Mouse (Mus musculus) embryonic facial prominence, embryonic 15.5 days (tissue): Measurements from ENCODE around the gene Cflar. TPM values are rescaled to one million over a fixed set of nuclear protein-coding genes. Genes with fewer than 3 reads are reported as not detected.

Source experiments
- ATAC-seq: fragments of 200-750 bp; cut with Nextera tagmentation; 2 replicates; pipeline ENCODE4 v1.8.0; 2017; ENCODE audit warnings: low read depth, moderate TSS enrichment; ENCODE audit not compliant: insufficient number of reproducible peaks, low FRiP score, low TSS enrichment
- H3K27ac ChIP-seq: fragments of 300-500 bp; sonication (generic); replicated peaks from 2 replicates; pipeline ENCODE4 v1.5.1; 2015; ENCODE audit warnings: mild to moderate bottlenecking, inconsistent platforms
- H3K27me3 ChIP-seq: fragments of 300-500 bp; sonication (generic); 2 replicates; pipeline ENCODE4 v1.6.1; 2015; ENCODE audit warnings: inconsistent platforms
- H3K36me3 ChIP-seq: fragments of 300-500 bp; sonication (generic); 2 replicates; pipeline ENCODE4 v1.6.1; 2015; ENCODE audit warnings: mild to moderate bottlenecking, inconsistent platforms
- H3K4me1 ChIP-seq: fragments of 300-500 bp; sonication (generic); 2 replicates; pipeline ENCODE4 v1.6.1; 2015; ENCODE audit warnings: inconsistent platforms
- H3K4me2 ChIP-seq: fragments of 300-500 bp; sonication (generic); replicated peaks from 2 replicates; pipeline ENCODE4 v1.6.1; 2015; ENCODE audit warnings: mild to moderate bottlenecking, inconsistent platforms
- H3K4me3 ChIP-seq: fragments of 300-500 bp; sonication (generic); replicated peaks from 2 replicates; pipeline ENCODE4 v1.5.1; 2015; ENCODE audit warnings: mild to moderate bottlenecking, inconsistent platforms
- H3K9ac ChIP-seq: fragments of 300-500 bp; sonication (generic); 2 replicates; pipeline ENCODE4 v1.6.1; 2015; ENCODE audit warnings: inconsistent platforms
- H3K9me3 ChIP-seq: fragments of 300-500 bp; sonication (generic); replicated peaks from 2 replicates; pipeline ENCODE4 v1.6.1; 2016; ENCODE audit warnings: inconsistent platforms
- WGBS: fragments of 180-500 bp; shearing (Covaris S2); methylation state at CpG from one replicate; pipeline ENCODE4 v1.1.7; 2015; 5-methylcytosine and 5-hydroxymethylcytosine counted together
- polyA plus RNA-seq: library from polyadenylated mRNA; unstranded; fragments of >200 nt; fragmentation: Nextera tagmentation; extraction: Ambion mirVana; gene quantifications from 2 replicates; pipeline ENCODE4 v1.2.1, GENCODE M21; 2015

Gene Cflar
- polyA plus RNA-seq, 1 experiment from 2014 or later: 39.2 TPM

GRCm38 (mm10) chr1:58733636-58734035, 22.3 kb downstream of the Cflar start:
- ATAC-seq: no peak
- Histone ChIP-seq H3K4me3 (no peak overlapping the region), H3K27me3 (no peaks in the 10 kb centered on the region), H3K27ac (no peak overlapping the region), H3K9ac (no peak overlapping the region), H3K4me2 (no peak overlapping the region), H3K9me3 (no peaks in the 10 kb centered on the region), H3K4me1 (no peaks in the 10 kb centered on the region), H3K36me3 (peaks cover 73% of the 10 kb centered on the region)
- 97% methylated on average over 2 of the region's 2 CpGs for WGBS

DNA sequence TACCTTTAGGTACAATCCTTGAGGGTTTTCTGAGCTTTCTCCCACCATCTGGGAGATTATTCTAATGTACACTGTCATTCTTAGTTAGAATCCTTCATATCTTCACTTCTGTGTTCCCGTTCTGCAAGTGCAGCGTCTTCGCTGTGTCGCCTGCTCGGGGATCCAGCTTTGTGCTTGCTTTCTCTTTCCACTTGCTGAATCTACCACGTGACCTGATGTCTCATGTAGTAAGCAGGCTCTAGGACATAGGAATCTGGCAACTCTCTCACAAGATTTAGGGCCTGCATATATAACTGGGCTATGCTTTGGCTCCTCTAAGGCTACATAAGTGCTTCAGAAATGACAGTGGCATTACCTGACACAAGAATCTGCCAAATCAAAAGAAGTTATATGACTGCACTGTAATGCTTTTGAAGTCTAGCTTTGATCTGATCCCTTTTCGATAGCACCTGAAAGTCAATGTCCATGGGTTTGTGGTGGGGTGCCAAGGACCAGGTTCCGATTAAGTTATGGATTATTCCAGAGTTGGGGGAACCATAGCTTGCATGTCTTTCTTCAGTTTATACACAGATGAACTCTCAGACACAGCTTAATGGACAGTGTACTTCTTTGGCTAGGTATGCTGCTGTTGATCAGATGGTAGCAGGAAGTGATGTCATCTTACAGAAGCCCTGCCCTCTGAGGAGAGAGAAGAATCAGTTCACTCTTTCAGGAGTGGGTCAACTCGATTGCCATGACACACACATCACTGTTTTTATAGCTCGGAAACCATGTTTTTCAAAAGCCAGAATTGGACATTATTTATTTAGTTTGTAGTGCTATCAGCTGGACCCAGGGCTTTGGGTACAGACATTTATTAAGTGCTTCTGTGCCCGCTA, 23.0 kb downstream of the Cflar start:
- Histone ChIP-seq H3K27me3 (no peaks in the 10 kb centered on the region), H3K4me1 (no peaks in the 10 kb centered on the region), H3K27ac (no peak overlapping the region), H3K9ac (no peak overlapping the region), H3K9me3 (no peaks in the 10 kb centered on the region), H3K4me3 (no peak overlapping the region), H3K4me2 (no peak overlapping the region), H3K36me3 (peaks cover 70% of the 10 kb centered on the region)
- 91% methylated on average over 11 of the region's 11 CpGs for WGBS
- ATAC-seq: no peak

- Histone ChIP-seq H3K4me3 (no peak overlapping the region), H3K4me2 (no peak overlapping the region), H3K27ac (no peak overlapping the region), H3K9me3 (no peaks in the 10 kb centered on the region), H3K36me3 (peaks cover 77% of the 10 kb centered on the region), H3K4me1 (no peaks in the 10 kb centered on the region), H3K27me3 (no peaks in the 10 kb centered on the region), H3K9ac (no peak overlapping the region)
- WGBS: 92% methylated on average over 7 of the region's 7 CpGs
- no peak for ATAC-seq
Measured at GRCm38 (mm10) chr1:58735962-58736361, 24.7 kb downstream of the Cflar start.

- 95% methylated on average over 22 of the region's 22 CpGs for WGBS
- Histone ChIP-seq H3K4me2 (no peak overlapping the region), H3K36me3 (peaks cover 78% of the 10 kb centered on the region), H3K4me3 (no peak overlapping the region), H3K9me3 (no peaks in the 10 kb centered on the region), H3K27me3 (no peaks in the 10 kb centered on the region), H3K9ac (no peak overlapping the region), H3K27ac (no peak overlapping the region), H3K4me1 (no peaks in the 10 kb centered on the region)
- no peak for ATAC-seq
Measured at GRCm38 (mm10) chr1:58736968-58737367, 25.7 kb downstream of the Cflar start.

GRCm38 (mm10) chr1:58739529-58739928, 28.2 kb downstream of the Cflar start:
- WGBS: 95% methylated on average over 7 of the region's 7 CpGs
- H3K36me3 ChIP-seq: peaks cover 84% of the 10 kb centered on the region

GRCm38 (mm10) chr1:58742571-58743021, 31.3 kb downstream of the Cflar start:
- Histone ChIP-seq H3K4me2 (no peak overlapping the region), H3K9ac (no peak overlapping the region), H3K4me3 (no peak overlapping the region), H3K27ac (no peak overlapping the region), H3K9me3 (no peaks in the 10 kb centered on the region), H3K27me3 (no peaks in the 10 kb centered on the region), H3K4me1 (no peaks in the 10 kb centered on the region), H3K36me3 (peaks cover 82% of the 10 kb centered on the region)
- 69% methylated on average over 5 of the region's 5 CpGs for WGBS
- no peak for ATAC-seq

More at GRCm38 (mm10) chr1:58739529-58739928, 28.2 kb downstream of the Cflar start:
- H3K9ac ChIP-seq: no peak overlapping the region
- no peak overlapping the region for H3K4me2 ChIP-seq
- no peaks in the 10 kb centered on the region for H3K4me1 ChIP-seq
- H3K4me3 ChIP-seq: no peak overlapping the region
- no peak for ATAC-seq
- H3K27ac ChIP-seq: no peak overlapping the region
- no peaks in the 10 kb centered on the region for H3K9me3 ChIP-seq
- no peaks in the 10 kb centered on the region for H3K27me3 ChIP-seq

DNA sequence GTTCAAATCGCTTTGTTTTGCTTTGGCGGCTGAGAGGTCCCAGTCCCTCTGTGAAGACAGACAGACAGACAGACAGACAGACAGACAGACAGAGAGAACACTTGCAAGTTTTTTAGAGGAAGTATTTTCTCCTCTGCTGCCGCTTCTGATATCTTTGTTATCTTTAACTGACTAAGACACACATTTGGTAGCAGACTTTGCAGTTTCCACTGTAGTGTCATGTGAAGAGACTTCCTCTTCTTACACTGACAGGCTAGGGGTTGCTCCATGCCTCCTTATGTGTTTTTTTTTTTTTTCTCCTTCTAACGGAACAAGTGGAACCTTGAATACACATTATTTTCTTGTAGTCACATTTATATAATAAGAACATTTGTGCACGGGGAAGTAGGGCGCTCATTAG, 31.9 kb downstream of the Cflar start:
- Histone ChIP-seq H3K4me3 (no peak overlapping the region), H3K27ac (no peak overlapping the region), H3K9me3 (no peaks in the 10 kb centered on the region), H3K4me2 (no peak overlapping the region), H3K36me3 (peaks cover 84% of the 10 kb centered on the region), H3K9ac (no peak overlapping the region), H3K4me1 (no peaks in the 10 kb centered on the region), H3K27me3 (no peaks in the 10 kb centered on the region)
- no peak for ATAC-seq
- WGBS: 87% methylated on average over 6 of the region's 6 CpGs

GRCm38 (mm10) chr1:58744645-58745044, 33.3 kb downstream of the Cflar start:
- 75% methylated on average over 7 of the region's 7 CpGs for WGBS
- Histone ChIP-seq H3K4me3 (no peak overlapping the region), H3K9ac (no peak overlapping the region), H3K36me3 (peaks cover 89% of the 10 kb centered on the region), H3K4me1 (no peaks in the 10 kb centered on the region), H3K4me2 (no peak overlapping the region), H3K9me3 (no peaks in the 10 kb centered on the region), H3K27ac (no peak overlapping the region), H3K27me3 (no peaks in the 10 kb centered on the region)
- ATAC-seq: no peak

GRCm38 (mm10) chr1:58746880-58747279, 35.6 kb downstream of the Cflar start:
- Histone ChIP-seq H3K27me3 (no peaks in the 10 kb centered on the region), H3K36me3 (peaks cover 68% of the 10 kb centered on the region), H3K9ac (no peak overlapping the region), H3K4me2 (no peak overlapping the region), H3K9me3 (no peaks in the 10 kb centered on the region), H3K27ac (no peak overlapping the region), H3K4me3 (no peak overlapping the region), H3K4me1 (no peaks in the 10 kb centered on the region)
- 75% methylated on average over 9 of the region's 9 CpGs for WGBS
- no peak for ATAC-seq

DNA sequence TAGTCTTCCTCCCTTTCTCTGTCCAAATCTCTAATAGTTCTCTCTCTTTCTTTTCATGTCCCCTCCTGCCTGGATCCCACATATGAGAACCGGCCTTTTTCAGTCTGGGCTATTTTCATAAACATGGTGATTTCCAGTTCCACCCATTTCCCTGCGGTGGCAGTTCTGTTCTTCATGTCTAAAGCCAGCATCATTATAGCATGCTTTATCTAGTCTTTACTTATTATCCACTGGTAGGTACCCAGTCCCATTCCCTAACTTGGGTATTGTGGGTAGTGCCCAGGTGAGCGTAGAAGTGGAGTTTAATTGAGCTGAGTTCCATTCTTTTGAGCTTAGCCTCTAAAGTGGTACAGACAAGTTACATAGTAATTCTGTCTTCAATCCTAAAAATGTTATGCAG, 48.1 kb downstream of the Cflar start:
- 92% methylated on average over 3 of the region's 3 CpGs for WGBS
- Histone ChIP-seq H3K36me3 (peaks cover 30% of the 10 kb centered on the region), H3K27me3 (no peaks in the 10 kb centered on the region), H3K27ac (no peak overlapping the region), H3K9ac (no peak overlapping the region), H3K4me3 (no peak overlapping the region), H3K4me1 (no peaks in the 10 kb centered on the region), H3K4me2 (no peak overlapping the region), H3K9me3 (no peaks in the 10 kb centered on the region)
- ATAC-seq: no peak

DNA sequence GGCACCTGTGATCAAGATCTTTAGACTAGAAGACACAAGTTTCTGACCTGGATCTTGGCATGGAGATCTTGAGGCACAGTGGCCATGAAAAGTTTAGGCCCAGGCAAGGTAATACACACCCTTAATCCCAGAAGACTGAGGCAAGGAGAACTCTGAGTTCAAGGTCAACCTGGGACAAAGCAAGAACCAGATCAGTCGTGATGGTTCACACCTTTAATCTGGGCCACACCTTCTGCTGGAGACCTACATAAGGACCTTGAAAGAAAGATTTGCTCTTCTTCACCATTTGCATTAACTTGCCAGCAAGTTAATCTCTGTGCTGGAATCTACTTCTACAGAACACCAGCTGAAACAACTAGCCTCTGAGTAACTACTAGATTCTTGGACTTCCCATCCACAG, 49.3 kb downstream of the Cflar start:
- no peaks in the 10 kb centered on the region for H3K9me3 ChIP-seq
- WGBS: 79% methylated on average over 1 of the region's 1 CpGs
- ATAC-seq: no peak

More for the DNA sequence above, 49.3 kb downstream of the Cflar start:
- Histone ChIP-seq H3K27ac (no peak overlapping the region), H3K9ac (no peak overlapping the region), H3K27me3 (no peaks in the 10 kb centered on the region), H3K36me3 (peaks cover 21% of the 10 kb centered on the region; the same call in 1 of the 2 replicates), H3K4me2 (no peak overlapping the region), H3K4me3 (no peak overlapping the region), H3K4me1 (no peaks in the 10 kb centered on the region)
